ENCODE assay signal across 8 mouse cellular contexts in genomic region chr7:130519096-130520048, GRCm38 (mm10). TPM values are rescaled to one million over a fixed set of nuclear protein-coding genes. Genes with fewer than 3 reads are reported as not detected.
DNase-seq lines count a peak whose midpoint lies in the region; ATAC-seq lines count a peak whose summit lies in the region.

No protein-coding gene starts in this region.

- H3K27ac ChIP-seq in hindbrain, embryonic 12.5 days: peak overlapping the region; percentile 96

- DNase-seq in NIH3T3 (ENCODE audit: low read depth): peak; percentile 99
- peak; percentile 100 for DNase-seq in cerebellum, postnatal 10 days
- DNase-seq in frontal cortex, postnatal 10 days (ENCODE audit: low spot score in 2 of 2): peak; percentile 96 to 98
- DNase-seq in layer of hippocampus, postnatal 14 days (ENCODE audit: low spot score in 2 of 2): peak; percentile 98
- peak; percentile 99 for DNase-seq in lung, postnatal 14 days
- DNase-seq in retina, adult 2 months (ENCODE audit: low read depth, low spot score): peak; percentile 86
- peak; percentile 96 for DNase-seq in thymus, postnatal 36 days

- peaks cover 19% of the 10 kb centered on the region for H3K4me1 ChIP-seq in hindbrain, embryonic 12.5 days

- peak overlapping the region; percentile 76 for H3K4me2 ChIP-seq in hindbrain, embryonic 12.5 days (replicated peaks)

- ATAC-seq in hindbrain, embryonic 12.5 days (ENCODE audit: low FRiP score): peak; percentile 97

- H3K4me3 ChIP-seq in hindbrain, embryonic 12.5 days: peak overlapping the region; percentile 79

- H3K27me3 ChIP-seq in hindbrain, embryonic 12.5 days: no peaks in the 10 kb centered on the region

- no peaks in the 10 kb centered on the region for H3K9me3 ChIP-seq in hindbrain, embryonic 12.5 days (replicated peaks)

- H3K9ac ChIP-seq in hindbrain, embryonic 12.5 days: peak overlapping the region; percentile 94

- H3K36me3 ChIP-seq in hindbrain, embryonic 12.5 days: peaks cover 10% of the 10 kb centered on the region; the same call in 1 of the 2 replicates

- under 1% methylated on average over 90 of the region's 90 CpGs for WGBS in hindbrain, embryonic 12.5 days

RNA-seq across cellular contexts. Expression of gene Ate1, which starts 0.8 kb away (rescaled TPM):
- 59.5 and 71.2 TPM in 2 replicates for polyA plus RNA-seq in hindbrain, embryonic 12.5 days (2016; fragmentation: Nextera tagmentation; extraction: Ambion mirVana)
- total RNA-seq in layer of hippocampus, postnatal 14 days (2021): 10 to 100 TPM; 61.6 to 61.9 TPM

RNA-seq across cellular contexts. Expression of gene Nsmce4a, which starts 53.5 kb away (rescaled TPM):
- polyA plus RNA-seq in hindbrain, embryonic 12.5 days (2016; fragmentation: Nextera tagmentation; extraction: Ambion mirVana): 132 and 145 TPM in 2 replicates
- 10 to 100 TPM; 32.6 to 33.3 TPM for total RNA-seq in layer of hippocampus, postnatal 14 days (2021)

RNA-seq across cellular contexts. Expression of gene Tacc2, which starts 57.9 kb away (rescaled TPM):
- polyA plus RNA-seq in hindbrain, embryonic 12.5 days (2016; fragmentation: Nextera tagmentation; extraction: Ambion mirVana): 69.4 and 75.5 TPM in 2 replicates
- total RNA-seq in layer of hippocampus, postnatal 14 days (2021): 10 to 100 TPM; 86.2 to 86.5 TPM

Comparison
In these comparisons a context has a peak if more than half of its experiments do, and no peak if none do; other contexts are left out.
1. Peak in every context shown above with its lines: DNase-seq, ATAC-seq, H3K4me3 ChIP-seq and H3K27ac ChIP-seq.